Mouse (Mus musculus) layer of hippocampus, adult 2 months (tissue): ENCODE results near the gene Rnf212. TPM values are rescaled to one million over a fixed set of nuclear protein-coding genes. Genes with fewer than 3 reads are reported as not detected.

Source experiments
- DNase-seq, 2 experiments: peaks; one replicate each; pipeline ENCODE4 v3.0.0; 2022; ENCODE audit warnings: low spot score in 2 of 2
- H3K27ac ChIP-seq: fragments of 200-600 bp; 2 replicates; pipeline ENCODE4 v1.8.1; 2022
- H3K4me3 ChIP-seq: fragments of 200-600 bp; 2 replicates; pipeline ENCODE4 v1.8.1; 2022; ENCODE audit warnings: mild to moderate bottlenecking
- CTCF ChIP-seq: fragments of 200-600 bp; conservative IDR thresholded peaks from 2 replicates; pipeline ENCODE4 v1.8.1; 2022; ENCODE audit warnings: antibody characterized with exemption, mild to moderate bottlenecking, moderate library complexity
- total RNA-seq, 2 experiments: library from RNA; stranded (reverse); gene quantifications; 2 replicates each; pipeline ENCODE4 v1.2.3; 2021

The Rnf212 gene
- total RNA-seq, 2 experiments from 2014 or later = not detected

GRCm38 (mm10) chr5:108703754-108704626 lies 70.8 kb downstream of the Rnf212 start:
- H3K4me3 ChIP-seq = no peak overlapping the region
- no peak for DNase-seq

GRCm38 (mm10) chr5:108701341-108702021 lies 73.3 kb downstream of the Rnf212 start:
- H3K4me3 ChIP-seq = no peak overlapping the region
- no peak overlapping the region for H3K27ac ChIP-seq
- DNase-seq = no peak
- TF ChIP-seq CTCF = no peak

More at GRCm38 (mm10) chr5:108703754-108704626, 70.8 kb downstream of the Rnf212 start:
- no peak for TF ChIP-seq CTCF
- H3K27ac ChIP-seq = no peak overlapping the region

- H3K4me3 ChIP-seq = no peak overlapping the region
- DNase-seq = no peak
- no peak for TF ChIP-seq CTCF
- H3K27ac ChIP-seq = no peak overlapping the region
These were observed 74.4 kb downstream of the Rnf212 start for GRCm38 (mm10) chr5:108700346-108700745.

GRCm38 (mm10) chr5:108697341-108697753 lies 77.4 kb downstream of the Rnf212 start:
- peak overlapping the region; percentile 84 for H3K27ac ChIP-seq
- no peak overlapping the region for H3K4me3 ChIP-seq
- TF ChIP-seq CTCF = peak; percentile 45
- DNase-seq = peak; percentile 71 to 86

- Histone ChIP-seq H3K27ac (peak overlapping the region; percentile 82), H3K4me3 (no peak overlapping the region)
- no peak for DNase-seq
- TF ChIP-seq CTCF = no peak
These were observed 78.2 kb downstream of the Rnf212 start for GRCm38 (mm10) chr5:108696542-108696941.

GRCm38 (mm10) chr5:108695861-108696260 lies 78.9 kb downstream of the Rnf212 start:
- no peak for DNase-seq
- Histone ChIP-seq H3K27ac (peak overlapping the region; percentile 82), H3K4me3 (no peak overlapping the region; the same call in 1 of the 2 replicates)
- TF ChIP-seq CTCF = no peak

- peak; percentile 54 to 58 for DNase-seq
- H3K27ac ChIP-seq = peak overlapping the region; percentile 82
- no peak for TF ChIP-seq CTCF
These were observed 80.2 kb downstream of the Rnf212 start for GRCm38 (mm10) chr5:108694352-108695261.

GRCm38 (mm10) chr5:108693872-108694288 lies 80.9 kb downstream of the Rnf212 start:
- TF ChIP-seq CTCF = no peak
- peak; percentile 66 to 69 for DNase-seq
- peak overlapping the region; percentile 65 for H3K4me3 ChIP-seq
- 0 out of 2 replicates have a peak overlapping the region, but pooled peaks have one; percentile 61 for H3K27ac ChIP-seq

More at GRCm38 (mm10) chr5:108694352-108695261, 80.2 kb downstream of the Rnf212 start:
- H3K4me3 ChIP-seq = peak overlapping the region; percentile 65

- TF ChIP-seq CTCF = peak; percentile 65
- DNase-seq = peak in 1 of 2 experiments; percentile 37
- H3K27ac ChIP-seq = peak within 1 kb of the TSS; percentile 59; the same call in 1 of the 2 replicates
- H3K4me3 ChIP-seq = peak within 1 kb of the TSS; percentile 65
These were observed 82.5 kb downstream of the Rnf212 start, which contains the start of gene Fgfrl1 for GRCm38 (mm10) chr5:108692271-108692670. Gene Fgfrl1 (plus strand): TSS chr5:108692382.

- no peak for DNase-seq
- peak; percentile 58 for TF ChIP-seq CTCF
- Histone ChIP-seq H3K4me3 (no peak overlapping the region), H3K27ac (no peak overlapping the region)
These were observed 83.6 kb downstream of the Rnf212 start for GRCm38 (mm10) chr5:108691152-108691551.

- TF ChIP-seq CTCF = no peak
- peak; percentile 44 to 66 for DNase-seq
- H3K27ac ChIP-seq = peak overlapping the region; percentile 32; the same call in 1 of the 2 replicates
These were observed 85.7 kb downstream of the Rnf212 start for GRCm38 (mm10) chr5:108689091-108689490.

GRCm38 (mm10) chr5:108680871-108681270 lies 93.9 kb downstream of the Rnf212 start:
- DNase-seq = no peak
- Histone ChIP-seq H3K27ac (no peak overlapping the region), H3K4me3 (no peak overlapping the region)
- TF ChIP-seq CTCF = no peak

More at GRCm38 (mm10) chr5:108689091-108689490, 85.7 kb downstream of the Rnf212 start:
- H3K4me3 ChIP-seq = no peak overlapping the region
